Mouse (Mus musculus) right cerebral cortex, adult 2 months (tissue): Measurements from ENCODE around the gene Rasa3.

Experiments used
- DNase-seq, 2 experiments: peaks; one replicate each; pipeline ENCODE4 v3.0.0; 2021 to 2022; ENCODE audit warnings: low spot score in 2 of 2

Gene Rasa3

DNA sequence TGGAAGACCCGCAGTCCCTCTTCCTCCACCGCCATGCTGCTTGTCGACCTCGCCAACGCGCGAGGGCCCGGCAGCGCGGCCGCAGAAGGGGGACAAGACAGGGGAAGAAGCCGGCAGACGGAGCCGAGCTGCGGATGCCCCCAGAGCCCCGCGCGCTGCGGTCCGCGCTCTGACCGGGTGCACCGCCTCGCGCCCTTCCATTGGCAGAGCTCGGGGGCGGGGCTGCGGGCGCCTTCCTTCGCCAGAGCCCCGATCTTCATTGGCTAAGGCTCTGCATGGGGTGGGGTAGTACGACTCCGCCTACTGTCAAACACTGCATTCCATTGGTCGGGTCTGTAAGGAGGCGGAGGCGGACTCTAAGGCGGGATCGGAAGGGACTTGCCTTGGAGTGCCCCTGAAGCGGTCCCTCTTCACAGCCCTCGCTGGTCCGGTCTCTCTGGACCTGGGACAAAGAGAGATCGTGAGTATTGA, at the start of gene Rasa3:
Gene Rasa3, minus strand, starts transcription at position 191 of the 471 bp plus-strand sequence.
- peak; percentile 91 to 94 for DNase-seq

DNA sequence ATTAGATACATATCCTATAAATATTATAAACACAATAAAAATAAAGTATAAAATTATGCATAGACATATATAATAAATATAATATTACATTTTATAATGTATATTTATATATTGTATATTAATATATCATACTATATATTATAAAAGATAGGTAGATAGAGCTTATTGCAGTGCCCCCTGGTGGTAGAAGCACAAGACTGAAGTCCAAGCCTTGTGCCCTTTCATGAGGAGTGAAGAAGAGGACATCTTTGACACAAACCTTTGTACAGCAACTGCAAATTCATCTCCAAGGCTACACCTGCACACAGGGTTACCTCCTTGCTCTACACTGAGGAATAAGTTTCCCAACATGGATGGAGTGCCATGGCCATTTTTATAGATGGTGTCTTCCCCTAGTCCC, 48.3 kb upstream of the Rasa3 start:
- peak; percentile 44 to 54 for DNase-seq

DNA sequence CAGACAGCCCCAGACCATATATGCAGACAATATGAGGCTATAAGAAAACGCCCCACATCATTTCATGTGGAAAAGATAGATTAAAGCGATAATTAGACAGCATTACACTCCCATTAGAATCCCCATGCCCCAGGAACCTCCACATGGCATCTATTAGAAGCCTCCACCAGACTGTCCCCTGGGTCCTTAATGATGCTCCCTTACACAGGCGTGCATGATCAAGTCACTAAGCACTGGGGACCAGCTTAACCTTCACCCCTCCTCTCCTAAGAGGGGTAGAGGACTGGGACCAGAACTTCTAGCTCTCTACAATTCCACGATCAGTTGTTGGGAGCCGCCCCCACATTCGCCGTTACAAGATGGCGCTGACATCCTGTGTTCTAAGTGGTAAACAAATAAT, 41.6 kb upstream of the Rasa3 start:
- DNase-seq, result no peak

DNA sequence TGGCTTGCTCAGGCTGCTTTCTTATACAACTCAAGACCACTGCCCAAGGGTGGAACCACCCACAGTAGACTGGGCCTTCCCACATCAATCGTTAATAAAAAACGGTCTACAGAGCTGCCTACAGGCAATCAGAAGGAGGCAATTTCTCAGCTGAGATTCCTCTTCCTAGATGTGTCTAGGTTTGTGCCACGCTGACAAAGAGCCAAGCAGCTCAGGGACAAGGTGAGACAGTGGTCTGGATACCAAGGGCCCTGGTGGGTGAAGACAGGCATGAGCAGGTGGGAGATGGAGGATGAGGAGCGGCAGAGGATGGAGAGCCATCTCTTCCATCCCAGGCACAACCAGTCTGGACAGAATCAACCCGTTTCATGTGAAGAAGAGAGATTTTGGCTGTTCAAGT, 31.1 kb upstream of the Rasa3 start:
- DNase-seq, result no peak

DNA sequence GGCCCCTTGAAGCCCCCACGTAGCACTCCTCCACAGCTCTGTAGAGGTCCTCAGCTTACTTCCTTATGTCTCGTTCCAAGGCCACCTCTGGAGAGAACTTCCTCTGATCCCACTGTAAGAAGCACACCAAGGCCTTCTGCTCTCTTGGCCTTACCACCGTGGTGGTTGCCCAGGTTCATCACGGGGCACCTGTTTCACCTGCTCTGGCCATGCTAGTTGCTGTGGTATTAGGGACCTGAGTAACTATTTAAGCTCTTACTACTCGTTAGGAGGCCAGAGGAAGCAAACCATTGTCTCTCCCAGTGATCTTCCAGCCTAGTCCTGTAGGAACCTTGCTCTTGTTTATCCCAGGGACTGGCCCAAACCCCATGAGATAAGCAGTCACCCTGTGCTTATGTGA, 29.5 kb upstream of the Rasa3 start:
- DNase-seq, result no peak

DNA sequence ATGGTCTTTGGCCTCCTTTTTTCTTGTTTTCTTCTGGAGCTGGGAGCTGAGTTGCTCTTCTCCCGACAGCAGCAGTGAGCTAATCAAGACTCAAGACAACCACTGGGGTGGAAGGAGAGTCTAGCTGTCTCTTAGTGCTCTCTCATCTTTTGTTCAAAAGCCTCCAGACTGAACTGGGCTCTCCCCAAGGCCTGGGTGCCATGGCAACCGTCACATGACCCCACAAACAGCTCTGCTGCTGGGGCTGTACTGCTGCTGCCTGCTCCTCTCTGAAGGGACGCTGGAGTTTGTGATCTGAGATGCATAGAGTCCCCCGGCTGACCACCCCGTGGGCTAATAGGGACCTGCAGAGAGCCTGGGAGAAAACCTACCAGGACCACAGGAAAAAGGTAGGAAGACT, 28.3 kb upstream of the Rasa3 start, which contains the start of gene Cfap97d2:
Gene Cfap97d2, plus strand, starts transcription at position 222 of the 400 bp plus-strand sequence.
- DNase-seq, result peak; percentile 53 to 60

DNA sequence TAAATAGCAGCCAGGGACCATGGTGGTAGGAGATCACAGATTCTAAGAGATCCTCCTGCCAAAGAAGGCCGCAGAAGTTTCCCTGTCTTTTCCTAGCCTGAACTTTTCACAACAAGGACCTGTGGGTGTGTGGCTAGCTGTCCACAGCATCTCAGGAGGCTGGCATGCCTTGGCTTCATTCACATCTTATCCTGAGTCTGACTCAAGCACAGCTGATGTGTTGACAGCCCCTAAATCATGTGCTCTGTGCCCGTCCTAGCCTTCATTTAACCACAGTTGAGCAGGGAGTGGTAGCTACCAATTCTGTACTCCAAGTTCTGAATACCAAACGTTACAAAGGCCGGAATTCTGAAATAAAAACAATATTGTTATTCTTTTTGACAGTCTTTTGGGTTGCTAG, 26.9 kb upstream of the Rasa3 start:
- no peak for DNase-seq

DNA sequence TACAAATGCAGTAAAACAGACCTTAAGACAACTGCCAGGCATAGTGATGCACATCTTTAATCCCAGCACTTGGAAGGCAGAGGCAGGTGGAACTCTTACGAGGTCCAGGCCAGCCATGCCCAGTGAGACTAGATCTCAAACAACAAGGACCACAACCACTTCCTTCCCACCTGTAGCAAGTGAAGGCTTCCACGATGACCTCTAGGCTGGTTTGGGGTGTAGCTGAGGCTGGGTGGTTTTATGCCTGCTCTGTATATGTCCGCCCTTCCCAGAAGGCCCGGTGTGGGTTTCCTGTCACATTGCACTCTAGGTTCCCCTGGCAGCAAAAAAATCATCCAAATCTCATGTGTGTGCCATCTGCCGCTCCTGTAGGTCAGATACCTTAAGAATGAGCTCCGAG, 26.4 kb upstream of the Rasa3 start:
- no peak for DNase-seq

DNA sequence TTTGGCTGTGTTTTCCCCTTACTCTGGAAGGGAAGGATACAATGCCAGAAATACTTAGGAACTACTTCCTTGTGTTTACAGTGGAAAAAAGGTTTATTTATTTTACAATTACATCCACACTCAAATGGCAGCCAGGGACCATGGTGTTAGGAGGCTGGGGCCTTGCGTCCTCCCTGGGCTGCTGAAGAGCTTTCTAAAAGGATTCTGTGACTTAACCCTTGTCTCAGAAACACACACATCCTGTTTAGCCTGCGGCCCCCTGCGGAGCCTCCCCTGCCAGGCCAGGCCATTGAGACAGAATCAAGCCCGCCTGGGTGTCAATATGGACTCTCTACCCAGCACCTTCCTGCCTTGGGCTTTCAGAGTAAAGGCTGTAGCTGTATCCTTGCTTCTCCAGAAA, 25.4 kb upstream of the Rasa3 start:
- DNase-seq, result no peak

DNA sequence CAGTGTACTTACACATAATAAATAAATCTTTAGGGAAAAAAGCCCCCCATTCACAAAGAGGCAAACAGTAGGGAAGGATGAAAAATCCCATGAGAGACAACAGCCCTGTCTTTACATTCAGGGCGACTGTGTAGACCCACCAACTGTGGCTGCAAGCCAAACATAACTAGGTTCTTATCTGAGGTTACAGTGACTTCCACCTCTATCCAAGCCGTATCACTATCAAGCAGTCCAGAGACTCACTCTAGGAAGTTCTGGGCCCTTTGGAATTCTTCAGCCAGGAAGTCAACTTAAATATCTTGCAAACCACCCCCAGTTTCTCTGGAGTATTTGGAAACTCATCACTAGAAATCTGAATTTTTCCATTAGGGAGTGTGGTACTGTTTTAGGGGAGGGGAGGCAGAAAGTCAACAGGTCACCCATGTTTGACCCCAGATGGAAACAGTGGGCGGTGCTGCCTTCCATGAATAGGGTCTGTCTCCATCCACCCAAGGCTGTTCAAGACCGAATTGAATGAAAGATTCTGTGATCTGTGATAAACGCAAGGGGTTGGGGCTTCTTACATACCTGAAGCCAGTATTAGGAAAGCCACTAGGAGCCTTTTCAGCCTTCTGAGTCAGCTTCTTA, 22.0 kb upstream of the Rasa3 start:
- no peak for DNase-seq

DNA sequence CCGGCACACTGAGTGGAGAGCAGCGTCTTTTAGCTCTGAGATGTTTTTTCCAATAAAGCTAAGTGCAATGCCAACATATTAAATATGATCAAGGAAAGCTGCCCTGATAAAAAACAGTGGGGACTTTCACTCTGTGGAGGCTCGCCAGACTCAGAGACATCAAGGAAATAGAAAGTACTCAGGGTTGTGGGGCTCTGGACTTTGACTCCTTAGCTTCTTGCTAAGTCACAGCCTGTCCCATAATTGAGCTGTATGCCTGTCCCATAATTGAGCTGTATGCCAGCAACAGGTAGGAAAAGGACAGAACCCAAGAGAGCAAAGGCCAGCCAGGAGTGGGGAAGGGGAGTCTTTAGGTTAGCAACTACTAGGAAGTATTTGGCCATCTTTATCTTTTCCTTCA, 20.9 kb upstream of the Rasa3 start:
- no peak for DNase-seq

DNA sequence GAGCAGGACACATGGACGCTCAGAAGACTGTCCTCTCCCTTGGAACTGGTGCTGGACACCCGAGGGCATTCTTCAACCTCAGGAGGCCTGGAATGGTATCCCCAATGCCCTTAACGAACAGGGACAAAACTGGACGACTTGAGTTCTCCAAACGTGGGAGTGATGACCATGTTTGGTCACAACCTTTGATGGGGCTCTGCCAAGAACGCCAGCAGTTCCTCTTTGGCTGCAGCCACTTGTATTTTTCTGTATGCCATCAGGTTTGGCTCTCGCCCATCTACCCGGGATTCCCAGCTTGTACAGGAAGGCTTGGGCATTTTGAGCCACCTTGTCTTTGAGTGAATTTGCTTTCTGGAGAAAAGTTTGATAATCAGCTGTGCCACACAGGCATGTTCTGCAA, 20.3 kb upstream of the Rasa3 start:
- DNase-seq, result no peak

DNA sequence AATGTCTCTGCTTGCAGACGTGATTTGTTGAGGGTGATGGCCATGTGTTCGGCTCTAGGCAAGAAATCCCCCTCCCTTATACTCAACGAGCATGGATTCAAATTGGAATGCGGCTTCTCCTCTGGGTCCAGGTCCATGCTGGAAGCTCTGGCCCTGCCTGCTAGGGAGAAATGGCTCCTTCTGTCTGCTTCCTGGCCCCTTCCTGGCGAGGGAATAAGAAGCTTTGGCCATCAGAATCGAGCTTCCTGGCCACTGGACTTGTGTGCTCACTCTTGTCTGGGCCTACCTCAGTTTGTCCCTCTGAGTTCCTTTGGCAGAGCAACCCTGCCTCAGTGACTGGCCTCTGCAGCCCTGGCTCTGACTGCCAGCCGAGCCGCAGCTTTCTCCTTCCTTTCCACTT, 19.8 kb upstream of the Rasa3 start:
- DNase-seq, result no peak

DNA sequence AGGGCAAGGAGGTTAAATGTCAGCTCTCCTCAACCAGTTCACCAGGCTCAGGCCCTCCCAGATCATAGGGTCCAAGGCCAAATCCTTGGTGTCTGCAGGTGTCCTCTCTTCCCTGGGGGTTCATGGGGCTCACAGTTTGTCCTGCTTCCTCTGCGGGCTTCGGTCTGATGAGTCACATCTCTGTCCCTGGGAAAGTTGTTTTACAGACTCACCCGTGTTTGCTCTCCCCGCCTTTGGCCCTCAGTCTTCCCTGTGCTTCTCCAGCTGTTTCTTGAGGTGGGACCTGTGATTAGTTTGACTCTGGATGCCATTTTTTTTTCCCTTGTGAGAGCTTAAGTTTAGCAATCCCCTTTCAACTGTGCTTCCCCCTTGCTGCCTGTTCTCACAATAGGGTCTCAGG, 18.8 kb upstream of the Rasa3 start:
- no peak for DNase-seq

DNA sequence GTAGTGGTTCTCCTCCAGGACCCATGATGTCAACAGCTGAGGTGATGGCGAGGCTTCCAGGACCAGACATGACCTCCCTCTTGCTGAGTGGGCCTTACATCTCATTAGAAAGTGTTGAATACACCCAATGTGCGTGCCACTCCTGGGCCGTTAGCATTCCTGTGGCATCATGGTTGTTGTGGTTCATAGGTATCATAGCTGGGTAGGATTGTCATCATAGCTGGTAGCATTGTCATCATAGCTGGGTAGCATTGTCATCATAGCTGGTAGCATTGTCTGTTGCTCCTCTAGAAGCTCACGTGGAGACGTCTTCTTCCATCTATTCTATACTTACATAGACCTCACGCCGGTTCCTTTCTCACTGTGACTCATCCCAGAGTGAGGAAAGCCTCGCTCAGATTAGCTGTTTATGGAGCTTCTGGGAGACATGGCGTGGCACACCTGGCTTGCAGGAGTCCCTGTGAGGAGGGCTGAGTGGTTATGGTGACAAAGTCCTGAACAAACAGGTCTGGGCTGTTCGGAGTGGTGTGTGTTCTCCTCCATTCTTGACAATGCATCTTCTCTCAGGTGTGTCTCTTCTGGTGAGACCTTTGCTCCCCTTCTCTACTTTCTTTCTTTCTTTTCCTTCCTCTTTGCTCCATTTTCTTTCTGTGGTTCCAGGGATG, 17.9 kb upstream of the Rasa3 start:
- no peak for DNase-seq

DNA sequence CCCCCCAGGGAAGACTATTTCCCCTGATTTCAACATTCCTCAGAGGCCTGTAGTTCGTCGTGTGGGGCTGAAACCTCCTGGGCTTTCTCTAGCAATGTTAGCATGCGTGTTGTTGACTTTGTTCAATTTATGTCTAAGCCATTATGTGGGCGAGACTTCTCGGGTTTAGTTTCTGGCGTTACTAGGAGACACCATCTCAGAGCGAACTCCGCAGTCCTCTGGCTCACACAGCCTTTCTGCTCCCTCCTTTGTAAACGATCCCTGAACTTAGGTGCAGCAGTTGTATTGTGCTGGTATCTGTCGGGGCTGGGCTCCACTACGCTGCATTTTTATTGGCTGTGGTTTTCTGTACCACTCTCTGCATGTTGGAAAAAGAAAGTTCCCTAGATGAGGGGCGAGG, 17.3 kb upstream of the Rasa3 start:
- peak in 1 of 2 experiments; percentile 29 for DNase-seq

DNA sequence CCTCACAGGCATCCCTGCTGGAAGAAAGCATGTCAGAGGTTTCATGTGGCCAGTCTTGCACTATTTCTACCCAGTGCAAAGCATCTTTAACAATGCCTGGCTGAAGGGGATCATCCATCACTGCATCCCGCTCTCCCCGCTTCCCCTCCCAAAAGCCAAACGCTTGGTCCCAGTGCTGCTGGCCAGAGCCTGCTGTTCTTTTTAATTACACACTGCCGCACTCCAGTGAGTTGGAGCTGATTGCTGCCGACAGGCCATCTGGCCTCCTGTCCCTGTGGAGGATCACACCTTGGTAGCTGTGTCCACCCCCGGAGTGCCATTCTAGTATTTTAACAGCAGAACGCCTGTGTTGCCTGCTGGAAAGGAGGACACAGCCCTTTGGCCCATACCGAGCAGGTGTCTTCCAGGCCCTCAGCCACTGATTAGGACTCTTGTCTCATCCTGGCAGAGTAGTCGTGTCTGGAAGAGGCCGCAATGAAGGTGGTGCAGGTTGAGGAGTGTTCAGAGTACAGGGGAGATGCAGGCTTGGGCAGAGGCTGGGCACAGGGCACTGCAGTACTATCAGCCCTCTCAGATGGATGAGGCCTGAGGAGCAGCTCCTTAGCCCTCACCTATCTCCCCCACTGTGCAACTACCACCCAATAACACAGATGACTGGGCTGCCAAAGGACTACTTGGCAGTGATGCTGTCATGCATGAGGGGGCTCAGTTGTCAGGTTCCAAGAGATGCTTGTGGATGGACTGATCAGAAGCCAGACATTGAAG, 15.1 kb upstream of the Rasa3 start:
- no peak for DNase-seq

DNA sequence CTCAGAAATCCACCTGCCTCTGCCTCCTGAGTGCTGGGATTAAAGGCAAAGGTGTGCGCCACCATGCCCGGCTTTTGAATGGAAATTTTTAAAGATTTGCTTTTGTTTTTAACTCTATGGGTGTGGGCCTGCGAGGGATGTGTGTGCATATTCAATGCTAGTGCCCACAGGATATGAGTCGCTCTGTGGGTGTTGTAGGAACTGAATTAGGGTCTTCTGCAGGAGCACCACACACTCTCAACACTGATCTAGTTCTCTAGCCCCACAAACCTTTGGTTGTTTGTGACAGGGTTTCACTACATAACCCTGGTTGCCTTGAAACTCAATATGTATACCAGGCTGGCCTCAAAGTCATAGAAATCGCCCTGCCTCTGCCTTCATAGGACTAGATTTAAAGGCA, 11.9 kb upstream of the Rasa3 start:
- DNase-seq, result no peak

DNA sequence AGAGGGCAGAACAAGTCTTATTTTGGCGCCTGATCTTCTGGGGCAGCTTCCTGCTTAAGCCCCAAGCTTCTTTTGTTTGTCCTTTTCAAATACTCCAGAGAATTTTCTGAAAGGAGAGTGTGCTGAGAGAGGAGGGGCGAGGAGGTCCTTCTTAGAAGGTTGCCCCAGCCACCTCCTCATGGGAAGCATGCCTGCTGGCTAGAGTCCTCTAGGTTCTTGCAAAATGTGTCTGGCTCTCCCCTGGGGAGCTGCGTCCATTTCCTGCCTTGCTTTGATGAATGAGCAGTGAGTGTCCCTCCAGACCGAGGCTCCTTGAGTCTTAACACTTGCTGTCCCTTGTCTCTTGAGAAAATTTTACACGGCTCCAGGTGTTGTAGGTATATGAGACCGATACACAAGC, 11.1 kb upstream of the Rasa3 start:
- DNase-seq, result no peak

DNA sequence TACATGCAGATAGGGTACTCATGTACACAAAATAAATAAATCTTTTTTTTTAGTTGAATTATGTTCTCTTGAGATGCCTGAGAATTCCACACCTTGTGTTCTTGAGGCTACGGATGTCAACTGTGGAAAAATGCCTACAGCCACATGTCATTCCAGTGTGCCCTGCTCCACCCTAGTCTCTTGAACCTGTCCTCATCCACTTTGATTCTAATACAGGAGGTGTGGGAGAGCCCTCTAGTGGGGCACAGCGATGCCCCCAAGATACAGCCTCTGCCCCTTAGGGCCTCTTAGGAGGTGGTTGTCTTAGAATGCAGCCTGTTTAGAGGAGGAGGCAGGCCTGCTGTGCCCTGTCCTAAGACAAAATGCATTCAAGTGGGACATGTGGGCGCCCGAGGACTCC, 10.5 kb upstream of the Rasa3 start:
- DNase-seq, result no peak

DNA sequence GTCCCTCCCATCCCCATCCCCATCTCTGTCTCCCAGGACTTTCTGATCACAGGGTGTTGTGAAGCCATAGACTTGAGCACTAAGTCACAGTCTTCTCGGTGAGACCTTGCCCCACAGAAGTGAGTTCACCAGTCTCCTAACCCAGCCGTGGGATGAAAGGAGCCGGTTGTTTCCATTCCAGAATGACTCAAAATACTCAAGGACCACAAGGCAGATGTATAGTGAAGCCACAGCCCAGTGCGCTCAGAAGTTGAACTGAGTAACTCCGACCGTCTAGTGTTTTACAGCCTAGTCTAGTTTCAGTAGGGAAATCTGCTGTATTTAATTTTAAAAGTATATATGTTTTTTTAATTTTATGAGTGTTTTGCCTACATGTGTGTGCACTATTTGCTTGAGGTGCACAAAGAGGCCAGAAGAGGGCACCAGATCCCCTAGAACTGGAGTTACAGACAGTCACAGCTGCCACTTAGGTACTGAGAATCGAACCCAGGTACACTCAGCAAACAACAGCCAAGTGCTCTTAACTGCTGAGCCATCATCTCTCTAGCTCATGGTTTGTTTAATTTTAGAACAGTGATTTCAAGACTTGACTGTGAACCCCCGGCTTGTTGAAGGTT, 9.8 kb upstream of the Rasa3 start:
- no peak for DNase-seq

DNA sequence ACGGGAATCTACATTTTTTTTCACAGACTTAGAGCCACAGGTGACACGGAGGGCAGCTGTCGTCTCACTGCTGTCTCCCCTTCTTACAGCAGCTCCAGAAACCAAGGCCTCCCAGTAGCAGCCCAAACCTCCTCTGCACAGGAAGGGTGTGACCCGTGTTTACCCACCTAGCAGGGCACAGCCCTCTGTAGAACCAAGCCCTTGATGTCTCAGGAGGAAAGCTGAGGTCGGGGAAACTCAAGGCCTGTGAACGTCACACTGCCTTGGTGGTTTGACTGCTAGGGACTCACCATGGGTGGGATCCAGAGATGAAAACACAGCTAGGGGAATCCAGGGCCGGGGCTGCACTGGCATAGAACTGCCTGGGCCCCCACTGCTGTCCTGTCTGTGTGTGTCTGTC, 9.0 kb upstream of the Rasa3 start:
- DNase-seq, result no peak
